Mouse (Mus musculus): ENCODE measurements at regions not wholly inside any gene's neighbourhood (a gene's known extent, or its start where the extent isn't known, plus 50 kb on each side); places are given as distances from the start of the nearest gene placed in this dataset.

- Histone ChIP-seq H3K9me3 (ENCODE audit: control insufficient read depth, low read length) (no peaks in the 10 kb centered on the region), H3K4me3 (ENCODE audit: control insufficient read depth in 1 of 2, insufficient read depth in 1 of 2, low read depth in 1 of 2, low read length in 2 of 2) (no peak overlapping the region), H3K9ac (ENCODE audit: low read length) (no peak overlapping the region), H3K27me3 (ENCODE audit: control insufficient read depth, insufficient read depth, low read length) (no peaks in the 10 kb centered on the region), H3K27ac (replicated peaks in 1 of 2; ENCODE audit: control insufficient read depth in 1 of 2, insufficient read depth in 1 of 2, low read depth in 2 of 2, low read length in 2 of 2) (no peak overlapping the region), H3K36me3 (ENCODE audit: control insufficient read depth, insufficient read depth, low read length) (no peaks in the 10 kb centered on the region), H3K4me2 (ENCODE audit: low read length) (no peak overlapping the region), H3K4me1 (ENCODE audit: control insufficient read depth in 2 of 2, insufficient read depth in 2 of 2, low read length in 2 of 2) (no peaks in the 10 kb centered on the region)
- ATAC-seq (ENCODE audit: insufficient number of reproducible peaks, insufficient read depth, low FRiP score, low read depth) = no peak
Observed at GRCm38 (mm10) chr17:62230939-62231338, 650.2 kb downstream of the Efna5 start.

- Histone ChIP-seq H3K9ac (ENCODE audit: low read length) (no peak overlapping the region), H3K4me2 (ENCODE audit: low read length) (no peak overlapping the region), H3K4me3 (ENCODE audit: control insufficient read depth in 1 of 2, insufficient read depth in 1 of 2, low read depth in 1 of 2, low read length in 2 of 2) (no peak overlapping the region), H3K4me1 (ENCODE audit: control insufficient read depth in 2 of 2, insufficient read depth in 2 of 2, low read length in 2 of 2) (no peaks in the 10 kb centered on the region), H3K27ac (replicated peaks in 1 of 2; ENCODE audit: control insufficient read depth in 1 of 2, insufficient read depth in 1 of 2, low read depth in 2 of 2, low read length in 2 of 2) (no peak overlapping the region), H3K36me3 (ENCODE audit: control insufficient read depth, insufficient read depth, low read length) (no peaks in the 10 kb centered on the region), H3K9me3 (ENCODE audit: control insufficient read depth, low read length) (no peaks in the 10 kb centered on the region), H3K27me3 (ENCODE audit: control insufficient read depth, insufficient read depth, low read length) (no peaks in the 10 kb centered on the region)
- ATAC-seq (ENCODE audit: insufficient number of reproducible peaks, insufficient read depth, low FRiP score, low read depth) = no peak
- WGBS = 86% methylated on average over 9 of the region's 9 CpGs
Observed at GRCm38 (mm10) chr17:62210441-62211025, 670.6 kb downstream of the Efna5 start.

- no peak overlapping the region for H3K9ac ChIP-seq (ENCODE audit: low read length)
- no peak overlapping the region for H3K4me3 ChIP-seq (ENCODE audit: control insufficient read depth in 1 of 2, insufficient read depth in 1 of 2, low read depth in 1 of 2, low read length in 2 of 2)
- no peak for ATAC-seq (ENCODE audit: insufficient number of reproducible peaks, insufficient read depth, low FRiP score, low read depth)
- H3K27me3 ChIP-seq (ENCODE audit: control insufficient read depth, insufficient read depth, low read length) = no peaks in the 10 kb centered on the region
- no peaks in the 10 kb centered on the region for H3K9me3 ChIP-seq (ENCODE audit: control insufficient read depth, low read length)
- no peak overlapping the region for H3K27ac ChIP-seq (replicated peaks in 1 of 2; ENCODE audit: control insufficient read depth in 1 of 2, insufficient read depth in 1 of 2, low read depth in 2 of 2, low read length in 2 of 2)
- H3K36me3 ChIP-seq (ENCODE audit: control insufficient read depth, insufficient read depth, low read length) = no peaks in the 10 kb centered on the region
- 83% methylated on average over 2 of the region's 2 CpGs for WGBS
- no peak overlapping the region for H3K4me2 ChIP-seq (ENCODE audit: low read length)
- no peaks in the 10 kb centered on the region for H3K4me1 ChIP-seq (ENCODE audit: control insufficient read depth in 2 of 2, insufficient read depth in 2 of 2, low read length in 2 of 2)
Observed at GRCm38 (mm10) chr17:62202658-62203057, 678.5 kb downstream of the Efna5 start.

GRCm38 (mm10) chr17:62200491-62200890 lies 680.6 kb downstream of the Efna5 start:
- Histone ChIP-seq H3K9ac (ENCODE audit: low read length) (no peak overlapping the region), H3K27ac (replicated peaks in 1 of 2; ENCODE audit: control insufficient read depth in 1 of 2, insufficient read depth in 1 of 2, low read depth in 2 of 2, low read length in 2 of 2) (no peak overlapping the region), H3K9me3 (ENCODE audit: control insufficient read depth, low read length) (no peaks in the 10 kb centered on the region), H3K36me3 (ENCODE audit: control insufficient read depth, insufficient read depth, low read length) (no peaks in the 10 kb centered on the region), H3K4me3 (ENCODE audit: control insufficient read depth in 1 of 2, insufficient read depth in 1 of 2, low read depth in 1 of 2, low read length in 2 of 2) (no peak overlapping the region), H3K4me2 (ENCODE audit: low read length) (no peak overlapping the region), H3K27me3 (ENCODE audit: control insufficient read depth, insufficient read depth, low read length) (no peaks in the 10 kb centered on the region), H3K4me1 (ENCODE audit: control insufficient read depth in 2 of 2, insufficient read depth in 2 of 2, low read length in 2 of 2) (no peaks in the 10 kb centered on the region)
- ATAC-seq (ENCODE audit: insufficient number of reproducible peaks, insufficient read depth, low FRiP score, low read depth) = no peak
- 74% methylated on average over 4 of the region's 4 CpGs for WGBS

- no peak for ATAC-seq (ENCODE audit: insufficient number of reproducible peaks, insufficient read depth, low FRiP score, low read depth)
- no peak overlapping the region for H3K27ac ChIP-seq (replicated peaks in 1 of 2; ENCODE audit: control insufficient read depth in 1 of 2, insufficient read depth in 1 of 2, low read depth in 2 of 2, low read length in 2 of 2)
- H3K4me3 ChIP-seq (ENCODE audit: control insufficient read depth in 1 of 2, insufficient read depth in 1 of 2, low read depth in 1 of 2, low read length in 2 of 2) = no peak overlapping the region
- H3K9me3 ChIP-seq (ENCODE audit: control insufficient read depth, low read length) = no peaks in the 10 kb centered on the region
- H3K27me3 ChIP-seq (ENCODE audit: control insufficient read depth, insufficient read depth, low read length) = no peaks in the 10 kb centered on the region
- WGBS = 82% methylated on average over 6 of the region's 6 CpGs
- no peaks in the 10 kb centered on the region for H3K4me1 ChIP-seq (ENCODE audit: control insufficient read depth in 2 of 2, insufficient read depth in 2 of 2, low read length in 2 of 2)
- H3K9ac ChIP-seq (ENCODE audit: low read length) = no peak overlapping the region
- no peak overlapping the region for H3K4me2 ChIP-seq (ENCODE audit: low read length)
- H3K36me3 ChIP-seq (ENCODE audit: control insufficient read depth, insufficient read depth, low read length) = no peaks in the 10 kb centered on the region
Observed at GRCm38 (mm10) chr17:62199559-62199958, 681.6 kb downstream of the Efna5 start.

GRCm38 (mm10) chr17:62178612-62179210 lies 702.4 kb downstream of the Efna5 start:
- WGBS = 69% methylated on average over 2 of the region's 2 CpGs
- H3K9ac ChIP-seq (ENCODE audit: low read length) = no peak overlapping the region
- no peak overlapping the region for H3K4me2 ChIP-seq (ENCODE audit: low read length)
- H3K4me1 ChIP-seq (ENCODE audit: control insufficient read depth in 2 of 2, insufficient read depth in 2 of 2, low read length in 2 of 2) = peaks cover 0 to 5% of the 10 kb centered on the region in 2 experiments; a peak in 3 of 4 replicates
- no peak for ATAC-seq (ENCODE audit: insufficient number of reproducible peaks, insufficient read depth, low FRiP score, low read depth)
- no peaks in the 10 kb centered on the region for H3K9me3 ChIP-seq (ENCODE audit: control insufficient read depth, low read length)
- H3K27me3 ChIP-seq (ENCODE audit: control insufficient read depth, insufficient read depth, low read length) = no peaks in the 10 kb centered on the region
- H3K4me3 ChIP-seq (ENCODE audit: control insufficient read depth in 1 of 2, insufficient read depth in 1 of 2, low read depth in 1 of 2, low read length in 2 of 2) = no peak overlapping the region
- no peaks in the 10 kb centered on the region for H3K36me3 ChIP-seq (ENCODE audit: control insufficient read depth, insufficient read depth, low read length)
- H3K27ac ChIP-seq (replicated peaks in 1 of 2; ENCODE audit: control insufficient read depth in 1 of 2, insufficient read depth in 1 of 2, low read depth in 2 of 2, low read length in 2 of 2) = no peak overlapping the region

GRCm38 (mm10) chr17:62176336-62176735 lies 704.8 kb downstream of the Efna5 start:
- 46% methylated on average over 5 of the region's 5 CpGs for WGBS
- Histone ChIP-seq H3K4me2 (ENCODE audit: low read length) (no peak overlapping the region), H3K4me3 (ENCODE audit: control insufficient read depth in 1 of 2, insufficient read depth in 1 of 2, low read depth in 1 of 2, low read length in 2 of 2) (no peak overlapping the region), H3K36me3 (ENCODE audit: control insufficient read depth, insufficient read depth, low read length) (no peaks in the 10 kb centered on the region), H3K4me1 (ENCODE audit: control insufficient read depth in 2 of 2, insufficient read depth in 2 of 2, low read length in 2 of 2) (peaks cover 5 to 11% of the 10 kb centered on the region in 2 experiments), H3K9me3 (ENCODE audit: control insufficient read depth, low read length) (no peaks in the 10 kb centered on the region), H3K9ac (ENCODE audit: low read length) (no peak overlapping the region), H3K27ac (replicated peaks in 1 of 2; ENCODE audit: control insufficient read depth in 1 of 2, insufficient read depth in 1 of 2, low read depth in 2 of 2, low read length in 2 of 2) (no peak overlapping the region), H3K27me3 (ENCODE audit: control insufficient read depth, insufficient read depth, low read length) (no peaks in the 10 kb centered on the region)
- no peak for ATAC-seq (ENCODE audit: insufficient number of reproducible peaks, insufficient read depth, low FRiP score, low read depth)

GRCm38 (mm10) chr17:62172305-62172704 lies 708.8 kb downstream of the Efna5 start:
- peaks cover 5 to 11% of the 10 kb centered on the region in 2 experiments for H3K4me1 ChIP-seq (ENCODE audit: control insufficient read depth in 2 of 2, insufficient read depth in 2 of 2, low read length in 2 of 2)
- 0 out of 2 replicates have a peak overlapping the region, but pooled peaks have one; percentile 11 for H3K4me2 ChIP-seq (ENCODE audit: low read length)
- no peak overlapping the region for H3K27ac ChIP-seq (replicated peaks in 1 of 2; ENCODE audit: control insufficient read depth in 1 of 2, insufficient read depth in 1 of 2, low read depth in 2 of 2, low read length in 2 of 2)
- 21% methylated on average over 5 of the region's 5 CpGs for WGBS
- no peaks in the 10 kb centered on the region for H3K36me3 ChIP-seq (ENCODE audit: control insufficient read depth, insufficient read depth, low read length)
- H3K9ac ChIP-seq (ENCODE audit: low read length) = no peak overlapping the region
- no peaks in the 10 kb centered on the region for H3K27me3 ChIP-seq (ENCODE audit: control insufficient read depth, insufficient read depth, low read length)
- no peaks in the 10 kb centered on the region for H3K9me3 ChIP-seq (ENCODE audit: control insufficient read depth, low read length)
- no peak overlapping the region for H3K4me3 ChIP-seq (ENCODE audit: control insufficient read depth in 1 of 2, insufficient read depth in 1 of 2, low read depth in 1 of 2, low read length in 2 of 2)
- ATAC-seq (ENCODE audit: insufficient number of reproducible peaks, insufficient read depth, low FRiP score, low read depth) = no peak

Measured in heart, embryonic 14.5 days (tissue).